Mouse (Mus musculus) kidney, postnatal 0 days (tissue): ENCODE results near the gene Sfrp2. TPM values are rescaled to one million over a fixed set of nuclear protein-coding genes. Genes with fewer than 3 reads are reported as not detected.

ENCODE experiments used
- ATAC-seq: fragments of 200-750 bp; cut with Nextera tagmentation; replicated peaks from 2 replicates; pipeline ENCODE4 v1.8.0; 2017; ENCODE audit warnings: low read depth, moderate number of reproducible peaks, moderate TSS enrichment, moderate library complexity; ENCODE audit not compliant: low FRiP score
- DNase-seq: peaks from one replicate; pipeline ENCODE4 v3.0.0-alpha.2; 2016; ENCODE audit warnings: low spot score
- H3K27ac ChIP-seq: fragments of 300-500 bp; sonication (generic); 2 replicates; pipeline ENCODE4 v1.5.1; 2014; ENCODE audit warnings: mild to moderate bottlenecking
- H3K27me3 ChIP-seq: fragments of 300-500 bp; sonication (generic); 2 replicates; pipeline ENCODE4 v1.6.1; 2014; ENCODE audit warnings: low read length, mixed read lengths; ENCODE audit not compliant: insufficient read depth
- H3K36me3 ChIP-seq: fragments of 300-500 bp; sonication (generic); 2 replicates; pipeline ENCODE4 v1.6.1; 2014; ENCODE audit warnings: low read length, mixed read lengths; ENCODE audit not compliant: insufficient read depth
- H3K4me1 ChIP-seq: fragments of 300-500 bp; sonication (generic); replicated peaks from 2 replicates; pipeline ENCODE4 v1.6.1; 2014; ENCODE audit warnings: antibody characterized with exemption, low read length, mixed read lengths; ENCODE audit not compliant: insufficient read depth
- H3K4me2 ChIP-seq: fragments of 300-500 bp; sonication (generic); 2 replicates; pipeline ENCODE4 v1.6.1; 2014; ENCODE audit warnings: mild to moderate bottlenecking, low read length, moderate library complexity, mixed read lengths
- H3K4me3 ChIP-seq: fragments of 300-500 bp; sonication (generic); replicated peaks from 2 replicates; pipeline ENCODE4 v1.5.1; 2014; ENCODE audit warnings: low read depth, low read length
- H3K9ac ChIP-seq: fragments of 300-500 bp; sonication (generic); 2 replicates; pipeline ENCODE4 v1.6.1; 2014; ENCODE audit warnings: low read depth, low read length
- H3K9me3 ChIP-seq: fragments of 300-500 bp; sonication (generic); replicated peaks from 2 replicates; pipeline ENCODE4 v1.6.1; 2016; ENCODE audit warnings: low read length, inconsistent platforms, mixed read lengths
- CTCF ChIP-seq: IDR thresholded peaks from 2 replicates; pipeline ENCODE4 v1.5.1; 2016; ENCODE audit warnings: antibody characterized with exemption, low read depth, mild to moderate bottlenecking, moderate library complexity
- WGBS: fragments of 180-500 bp; shearing (Covaris S2); extraction: QIAGEN DNeasy Blood & Tissue Kit; methylation state at CpG from one replicate; pipeline ENCODE4 v1.1.7; 2014; 5-methylcytosine and 5-hydroxymethylcytosine counted together
- polyA plus RNA-seq: library from polyadenylated mRNA; unstranded; fragments of >200 nt; fragmentation: Nextera tagmentation; extraction: Ambion mirVana; gene quantifications from 2 replicates; pipeline ENCODE4 v1.2.1, GENCODE M21; 2015

Sfrp2 gene
- polyA plus RNA-seq, 1 experiment from 2014 or later, result 126 TPM

DNA sequence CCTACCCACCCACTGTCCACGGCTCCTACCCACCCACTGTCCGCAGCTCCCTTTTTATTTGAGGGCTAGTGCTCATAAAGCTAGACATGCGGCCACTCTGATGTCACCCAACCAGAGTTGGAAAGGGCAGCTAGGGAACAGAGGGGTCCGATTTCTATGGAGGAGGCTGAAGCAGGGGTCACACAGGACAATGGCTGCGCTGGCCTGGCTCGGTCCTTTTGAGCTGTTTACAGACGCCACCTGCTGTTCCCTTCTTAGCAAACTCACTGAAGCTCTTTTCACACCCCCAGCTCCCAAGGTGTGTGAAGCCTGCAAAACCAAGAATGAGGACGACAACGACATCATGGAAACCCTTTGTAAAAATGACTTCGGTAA is 2.9 kb downstream of the Sfrp2 start:
- Histone ChIP-seq H3K4me3 (no peak overlapping the region), H3K27me3 (peaks cover 10% of the 10 kb centered on the region; the same call in 1 of the 2 replicates), H3K9ac (no peak overlapping the region), H3K4me1 (peaks cover 4% of the 10 kb centered on the region; the same call in 1 of the 2 replicates), H3K27ac (no peak overlapping the region), H3K36me3 (no peaks in the 10 kb centered on the region), H3K4me2 (peak overlapping the region; percentile 98), H3K9me3 (no peaks in the 10 kb centered on the region)
- DNase-seq, result peak; percentile 71
- 0 out of 2 replicates have a peak, but pooled peaks have one; percentile 7 for ATAC-seq
- peak; percentile 59 for TF ChIP-seq CTCF
- WGBS, result 18% methylated on average over 10 of the region's 10 CpGs

GRCm38 (mm10) chr3:83771160-83771869 is 5.2 kb downstream of the Sfrp2 start:
- Histone ChIP-seq H3K4me3 (no peak overlapping the region), H3K9ac (no peak overlapping the region), H3K27ac (no peak overlapping the region), H3K4me2 (no peak overlapping the region), H3K27me3 (peaks cover 10% of the 10 kb centered on the region; the same call in 1 of the 2 replicates), H3K36me3 (no peaks in the 10 kb centered on the region), H3K9me3 (no peaks in the 10 kb centered on the region), H3K4me1 (no peaks in the 10 kb centered on the region)
- whole genome bisulfite sequencing, result 94% methylated on average over 10 of the region's 10 CpGs
- DNase-seq (no peak), ATAC-seq (no peak)
- no peak for TF ChIP-seq CTCF

DNA sequence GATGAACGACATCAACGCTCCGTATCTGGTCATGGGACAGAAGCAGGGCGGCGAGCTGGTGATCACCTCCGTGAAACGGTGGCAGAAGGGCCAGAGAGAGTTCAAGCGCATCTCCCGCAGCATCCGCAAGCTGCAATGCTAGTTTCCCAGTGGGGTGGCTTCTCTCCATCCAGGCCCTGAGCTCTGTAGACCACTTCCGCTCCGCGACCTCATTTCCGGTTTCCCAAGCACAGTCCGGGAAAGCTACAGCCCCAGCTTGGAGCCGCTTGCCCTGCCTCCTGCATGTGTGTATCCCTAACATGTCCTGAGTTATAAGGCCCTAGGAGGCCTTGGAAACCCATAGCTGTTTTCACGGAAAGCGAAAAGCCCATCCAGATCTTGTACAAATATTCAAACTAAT is 7.2 kb downstream of the Sfrp2 start:
- H3K9ac ChIP-seq, result no peak overlapping the region
- H3K4me2 ChIP-seq, result no peak overlapping the region
- no peaks in the 10 kb centered on the region for H3K9me3 ChIP-seq
- no peaks in the 10 kb centered on the region for H3K4me1 ChIP-seq
- no peaks in the 10 kb centered on the region for H3K36me3 ChIP-seq
- WGBS, result 93% methylated on average over 18 of the region's 18 CpGs
- ATAC-seq (no peak), DNase-seq (no peak)
- 0 out of 2 replicates have a peak, but pooled peaks cover 4% of the 10 kb centered on the region for H3K27me3 ChIP-seq
- TF ChIP-seq CTCF, result no peak
- no peak overlapping the region for H3K27ac ChIP-seq
- no peak overlapping the region for H3K4me3 ChIP-seq

- no peak for TF ChIP-seq CTCF
Observed at GRCm38 (mm10) chr3:83775403-83775802, 9.3 kb downstream of the Sfrp2 start.

GRCm38 (mm10) chr3:83781460-83782222 is 15.5 kb downstream of the Sfrp2 start:
- Histone ChIP-seq H3K9me3 (no peaks in the 10 kb centered on the region), H3K36me3 (no peaks in the 10 kb centered on the region), H3K4me3 (no peak overlapping the region), H3K27ac (no peak overlapping the region), H3K27me3 (no peaks in the 10 kb centered on the region), H3K4me2 (no peak overlapping the region), H3K4me1 (peaks cover 7% of the 10 kb centered on the region; the same call in 1 of the 2 replicates), H3K9ac (no peak overlapping the region)
- TF ChIP-seq CTCF, result no peak
- ATAC-seq (no peak), DNase-seq (no peak)
- 62% methylated on average over 10 of the region's 10 CpGs for WGBS

More at GRCm38 (mm10) chr3:83775403-83775802, 9.3 kb downstream of the Sfrp2 start:
- Histone ChIP-seq H3K27ac (no peak overlapping the region), H3K4me3 (no peak overlapping the region), H3K9ac (no peak overlapping the region), H3K4me1 (no peaks in the 10 kb centered on the region), H3K9me3 (no peaks in the 10 kb centered on the region), H3K36me3 (no peaks in the 10 kb centered on the region), H3K27me3 (no peaks in the 10 kb centered on the region), H3K4me2 (no peak overlapping the region)
- ATAC-seq (no peak), DNase-seq (no peak)
- WGBS, result 81% methylated on average over 9 of the region's 9 CpGs

GRCm38 (mm10) chr3:83783716-83784469 is 17.8 kb downstream of the Sfrp2 start:
- Histone ChIP-seq H3K27me3 (no peaks in the 10 kb centered on the region), H3K27ac (no peak overlapping the region), H3K9ac (no peak overlapping the region), H3K4me3 (no peak overlapping the region), H3K9me3 (no peaks in the 10 kb centered on the region), H3K36me3 (no peaks in the 10 kb centered on the region), H3K4me2 (peak overlapping the region; percentile 23; the same call in 1 of the 2 replicates), H3K4me1 (peaks cover 7% of the 10 kb centered on the region; the same call in 1 of the 2 replicates)
- ATAC-seq, result no peak
- no peak for TF ChIP-seq CTCF
- peak; percentile 49 for DNase-seq
- 13% methylated on average over 11 of the region's 11 CpGs for WGBS
